Mouse (Mus musculus): ENCODE data around the gene Vsx1. TPM values are rescaled to one million over a fixed set of nuclear protein-coding genes. Genes with fewer than 3 reads are reported as not detected.

Vsx1 gene
- polyA plus RNA-seq, 1 experiment from 2014 or later = not detected

DNA sequence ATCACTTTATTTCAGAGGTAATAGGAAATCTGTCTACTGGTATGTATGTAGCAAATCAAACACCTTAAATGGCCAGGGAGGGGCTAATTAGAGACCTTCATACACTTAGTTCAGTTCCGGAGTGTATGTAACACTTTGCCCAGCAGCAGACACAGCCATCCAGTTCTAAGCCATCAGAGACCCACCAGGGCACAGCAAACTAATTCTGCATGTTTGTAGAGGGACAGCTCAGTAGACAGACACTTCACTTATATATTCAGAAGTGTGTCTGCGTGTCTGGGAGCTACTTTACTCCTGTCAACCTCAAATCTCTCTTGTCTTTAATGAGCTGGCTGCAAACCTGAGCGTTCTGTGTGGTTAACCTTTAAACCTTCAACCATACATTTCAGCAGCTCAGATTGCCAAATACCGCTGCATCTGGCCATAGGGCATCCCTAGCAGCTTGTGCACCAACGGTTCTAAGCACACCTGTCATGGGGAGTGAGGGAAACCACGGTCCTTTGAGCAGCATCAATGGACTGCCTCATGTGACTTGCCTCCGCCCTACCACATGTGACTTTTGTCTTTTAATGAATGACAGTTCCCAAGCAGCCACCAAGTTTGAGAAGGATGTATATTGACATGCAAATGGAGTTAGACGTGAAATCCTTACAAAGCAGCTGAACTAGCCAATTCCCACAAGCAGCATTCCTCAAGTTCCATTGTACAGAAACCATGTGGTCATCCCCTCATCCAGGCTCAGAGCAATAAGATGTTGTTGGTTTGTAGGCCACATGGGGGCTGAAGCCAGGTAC, 32.0 kb downstream of the Vsx1 start:
- ATAC-seq (replicated peaks; ENCODE audit: low FRiP score, low read depth) = peak; percentile 66
- H3K4me2 ChIP-seq (ENCODE audit: low read length) = no peak overlapping the region
- TF ChIP-seq CTCF (IDR thresholded peaks at IDR 0.05; ENCODE audit: low read depth) = no peak
- WGBS = 38% methylated on average over 8 of the region's 8 CpGs
- DNase-seq (ENCODE audit: low spot score) = no peak
- no peak overlapping the region for H3K9ac ChIP-seq (ENCODE audit: low read depth, low read length)
- no peaks in the 10 kb centered on the region for H3K36me3 ChIP-seq (ENCODE audit: insufficient read depth, low read length)
- H3K4me1 ChIP-seq (replicated peaks; ENCODE audit: insufficient read depth, low read length) = no peaks in the 10 kb centered on the region
- no peaks in the 10 kb centered on the region for H3K9me3 ChIP-seq (replicated peaks; ENCODE audit: low read length)
- no peak overlapping the region for H3K4me3 ChIP-seq (replicated peaks; ENCODE audit: low read depth, low read length)
- H3K27ac ChIP-seq = peak overlapping the region; percentile 47; the same call in 1 of the 2 replicates
- H3K27me3 ChIP-seq (ENCODE audit: insufficient read depth, low read length) = no peaks in the 10 kb centered on the region

GRCm38 (mm10) chr2:150656112-150656511, 33.0 kb downstream of the Vsx1 start:
- H3K9me3 ChIP-seq (replicated peaks; ENCODE audit: low read length) = no peaks in the 10 kb centered on the region
- H3K4me2 ChIP-seq (ENCODE audit: low read length) = no peak overlapping the region
- H3K9ac ChIP-seq (ENCODE audit: low read depth, low read length) = no peak overlapping the region
- no peak overlapping the region for H3K27ac ChIP-seq
- TF ChIP-seq CTCF (IDR thresholded peaks at IDR 0.05; ENCODE audit: low read depth) = no peak
- ATAC-seq (replicated peaks; ENCODE audit: low FRiP score, low read depth) = no peak
- WGBS = 94% methylated on average over 3 of the region's 3 CpGs
- H3K36me3 ChIP-seq (ENCODE audit: insufficient read depth, low read length) = no peaks in the 10 kb centered on the region
- no peak for DNase-seq (ENCODE audit: low spot score)
- H3K27me3 ChIP-seq (ENCODE audit: insufficient read depth, low read length) = no peaks in the 10 kb centered on the region
- H3K4me1 ChIP-seq (replicated peaks; ENCODE audit: insufficient read depth, low read length) = 0 out of 2 replicates have a peak, but pooled peaks cover 3% of the 10 kb centered on the region
- H3K4me3 ChIP-seq (replicated peaks; ENCODE audit: low read depth, low read length) = no peak overlapping the region

- 78% methylated on average over 6 of the region's 6 CpGs for WGBS
Measured at GRCm38 (mm10) chr2:150655290-150655689, 33.9 kb downstream of the Vsx1 start.

GRCm38 (mm10) chr2:150654814-150655213, 34.3 kb downstream of the Vsx1 start:
- TF ChIP-seq CTCF (IDR thresholded peaks at IDR 0.05; ENCODE audit: low read depth) = no peak
- Histone ChIP-seq H3K4me1 (replicated peaks; ENCODE audit: insufficient read depth, low read length) (peaks cover 3% of the 10 kb centered on the region; the same call in 1 of the 2 replicates), H3K9me3 (replicated peaks; ENCODE audit: low read length) (no peaks in the 10 kb centered on the region), H3K9ac (ENCODE audit: low read depth, low read length) (no peak overlapping the region), H3K27me3 (ENCODE audit: insufficient read depth, low read length) (no peaks in the 10 kb centered on the region), H3K4me2 (ENCODE audit: low read length) (no peak overlapping the region), H3K36me3 (ENCODE audit: insufficient read depth, low read length) (no peaks in the 10 kb centered on the region), H3K27ac (no peak overlapping the region), H3K4me3 (replicated peaks; ENCODE audit: low read depth, low read length) (no peak overlapping the region)
- DNase-seq (ENCODE audit: low spot score) (no peak), ATAC-seq (replicated peaks; ENCODE audit: low FRiP score, low read depth) (no peak)
- 80% methylated on average over 2 of the region's 2 CpGs for WGBS

More at GRCm38 (mm10) chr2:150655290-150655689, 33.9 kb downstream of the Vsx1 start:
- ATAC-seq (replicated peaks; ENCODE audit: low FRiP score, low read depth) = no peak
- Histone ChIP-seq H3K4me3 (replicated peaks; ENCODE audit: low read depth, low read length) (no peak overlapping the region), H3K27ac (no peak overlapping the region), H3K4me1 (replicated peaks; ENCODE audit: insufficient read depth, low read length) (peaks cover 3% of the 10 kb centered on the region; the same call in 1 of the 2 replicates), H3K36me3 (ENCODE audit: insufficient read depth, low read length) (no peaks in the 10 kb centered on the region), H3K4me2 (ENCODE audit: low read length) (no peak overlapping the region), H3K9me3 (replicated peaks; ENCODE audit: low read length) (no peaks in the 10 kb centered on the region), H3K27me3 (ENCODE audit: insufficient read depth, low read length) (no peaks in the 10 kb centered on the region), H3K9ac (ENCODE audit: low read depth, low read length) (no peak overlapping the region)
- TF ChIP-seq CTCF (IDR thresholded peaks at IDR 0.05; ENCODE audit: low read depth) = no peak
- DNase-seq (ENCODE audit: low spot score) = no peak

DNA sequence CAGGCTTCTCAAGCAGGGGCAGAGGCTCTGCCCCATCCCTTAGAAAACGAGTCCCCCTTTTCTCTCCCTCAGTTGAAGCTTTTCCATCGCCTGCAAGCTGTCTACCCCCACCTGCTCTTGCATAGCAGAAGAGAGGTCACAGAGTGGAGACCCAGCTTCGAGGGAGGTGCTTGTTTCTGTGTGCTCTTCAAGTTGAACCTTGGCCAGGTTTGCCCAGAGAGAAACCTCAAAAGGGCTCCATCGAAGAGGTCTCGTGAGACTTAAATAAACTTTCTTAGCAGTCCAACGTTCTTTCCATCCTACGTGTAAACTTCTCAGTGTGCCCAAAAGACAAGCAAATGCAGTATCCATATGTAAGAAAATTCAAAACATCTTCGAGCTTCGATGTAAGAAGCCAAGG, 37.8 kb downstream of the Vsx1 start:
- Histone ChIP-seq H3K27me3 (ENCODE audit: insufficient read depth, low read length) (no peaks in the 10 kb centered on the region), H3K4me1 (replicated peaks; ENCODE audit: insufficient read depth, low read length) (peaks cover 3% of the 10 kb centered on the region; the same call in 1 of the 2 replicates), H3K9me3 (replicated peaks; ENCODE audit: low read length) (no peaks in the 10 kb centered on the region), H3K4me2 (ENCODE audit: low read length) (no peak overlapping the region), H3K9ac (ENCODE audit: low read depth, low read length) (no peak overlapping the region), H3K4me3 (replicated peaks; ENCODE audit: low read depth, low read length) (no peak overlapping the region), H3K36me3 (ENCODE audit: insufficient read depth, low read length) (no peaks in the 10 kb centered on the region), H3K27ac (no peak overlapping the region)
- WGBS = 40% methylated on average over 9 of the region's 9 CpGs
- DNase-seq (ENCODE audit: low spot score) = no peak
- ATAC-seq (replicated peaks; ENCODE audit: low FRiP score, low read depth) = no peak
- TF ChIP-seq CTCF (IDR thresholded peaks at IDR 0.05; ENCODE audit: low read depth) = no peak

GRCm38 (mm10) chr2:150650511-150651074, 38.6 kb downstream of the Vsx1 start:
- no peak overlapping the region for H3K27ac ChIP-seq

More at GRCm38 (mm10) chr2:150650511-150651074, 38.6 kb downstream of the Vsx1 start:
- no peaks in the 10 kb centered on the region for H3K36me3 ChIP-seq (ENCODE audit: insufficient read depth, low read length)
- no peaks in the 10 kb centered on the region for H3K27me3 ChIP-seq (ENCODE audit: insufficient read depth, low read length)
- no peak overlapping the region for H3K4me2 ChIP-seq (ENCODE audit: low read length)
- H3K4me1 ChIP-seq (replicated peaks; ENCODE audit: insufficient read depth, low read length) = peaks cover 3% of the 10 kb centered on the region; the same call in 1 of the 2 replicates
- no peaks in the 10 kb centered on the region for H3K9me3 ChIP-seq (replicated peaks; ENCODE audit: low read length)
- H3K4me3 ChIP-seq (replicated peaks; ENCODE audit: low read depth, low read length) = no peak overlapping the region
- DNase-seq (ENCODE audit: low spot score) (no peak), ATAC-seq (replicated peaks; ENCODE audit: low FRiP score, low read depth) (peak; percentile 29)
- 17% methylated on average over 7 of the region's 7 CpGs for WGBS
- no peak for TF ChIP-seq CTCF (IDR thresholded peaks at IDR 0.05; ENCODE audit: low read depth)
- H3K9ac ChIP-seq (ENCODE audit: low read depth, low read length) = no peak overlapping the region
